Mouse (Mus musculus) granulocyte monocyte progenitor cell, adult 5-6 weeks (primary cell): ENCODE measurements around the gene Rnase9. TPM values are rescaled to one million over a fixed set of nuclear protein-coding genes. Genes with fewer than 3 reads are reported as not detected.
A peak's percentile ranks its signal among the peaks of the same experiment; 100 is the strongest.

Experiments
- ATAC-seq: replicated peaks from 2 replicates; pipeline ENCODE4 v1.8.0; 2016; ENCODE audit warnings: mild to moderate bottlenecking, moderate TSS enrichment, inconsistent platforms; ENCODE audit not compliant: poor library complexity, severe bottlenecking
- total RNA-seq, 2 experiments: library from RNA; stranded (forward) in 1 of 2; stranded (reverse) in 1 of 2; fragments of 200-712, 200-1000 nt in 1 of 2; fragments of >200 nt in 1 of 2; fragmentation: Nextera tagmentation in 1 of 2; gene quantifications; 2 replicates each; pipeline ENCODE4 v1.2.3; 2014 to 2017

Gene Rnase9
- total RNA-seq, 2 experiments from 2014 or later = not detected

GRCm38 (mm10) chr14:50991037-50991436, 50.6 kb downstream of the Rnase9 start:
- 0 out of 2 replicates have a peak, but pooled peaks have one; percentile 12 for ATAC-seq

Other genes with a start within 250 kb of the Rnase9 start
- not detected in 2 replicates for gene Ccnb1ip1, start 234.1 kb downstream of the Rnase9 start, total RNA-seq (2014; fragmentation: Nextera tagmentation)
- not detected in 2 replicates for gene Ccnb1ip1, start 234.1 kb downstream of the Rnase9 start, total RNA-seq (2017)
- 61.2 and 110 TPM in 2 replicates for gene Parp2, start 234.0 kb downstream of the Rnase9 start, total RNA-seq (2014; fragmentation: Nextera tagmentation)
- 85.2 and 92.3 TPM in 2 replicates for gene Parp2, start 234.0 kb downstream of the Rnase9 start, total RNA-seq (2017)
- 41.8 and 54.2 TPM in 2 replicates for gene Tep1, start 171.3 kb downstream of the Rnase9 start, total RNA-seq (2014; fragmentation: Nextera tagmentation)
- gene Tep1, start 171.3 kb downstream of the Rnase9 start, total RNA-seq (2017) = 17.4 and 21.1 TPM in 2 replicates
- 0.17 TPM in 1 of 2 replicates, not detected in the other for gene Klhl33, start 144.4 kb downstream of the Rnase9 start, total RNA-seq (2014; fragmentation: Nextera tagmentation)
- 0.10 and 0.73 TPM in 2 replicates for gene Klhl33, start 144.4 kb downstream of the Rnase9 start, total RNA-seq (2017)
- 77.5 and 111 TPM in 2 replicates for gene Osgep, start 117.0 kb downstream of the Rnase9 start, total RNA-seq (2014; fragmentation: Nextera tagmentation)
- gene Osgep, start 117.0 kb downstream of the Rnase9 start, total RNA-seq (2017) = 110 and 118 TPM in 2 replicates
- 214 and 260 TPM in 2 replicates for gene Apex1, start 116.9 kb downstream of the Rnase9 start, total RNA-seq (2014; fragmentation: Nextera tagmentation)
- gene Apex1, start 116.9 kb downstream of the Rnase9 start, total RNA-seq (2017) = 202 and 229 TPM in 2 replicates
- gene Pip4p1, start 111.0 kb downstream of the Rnase9 start, total RNA-seq (2014; fragmentation: Nextera tagmentation) = 48.4 and 72.7 TPM in 2 replicates
- 20.9 and 25.0 TPM in 2 replicates for gene Pip4p1, start 111.0 kb downstream of the Rnase9 start, total RNA-seq (2017)
- gene Pnp, start 110.8 kb downstream of the Rnase9 start, total RNA-seq (2014; fragmentation: Nextera tagmentation) = 179 and 257 TPM in 2 replicates
- 252 and 259 TPM in 2 replicates for gene Pnp, start 110.8 kb downstream of the Rnase9 start, total RNA-seq (2017)
- gene Gm49342, start 97.4 kb downstream of the Rnase9 start, total RNA-seq (2014; fragmentation: Nextera tagmentation) = not detected in 2 replicates
- 68.4 TPM in 1 of 2 replicates, not detected in the other for gene Gm49342, start 97.4 kb downstream of the Rnase9 start, total RNA-seq (2017)
- gene Pnp2, start 85.9 kb downstream of the Rnase9 start, total RNA-seq (2014; fragmentation: Nextera tagmentation) = 5.4 and 16.2 TPM in 2 replicates
- gene Pnp2, start 85.9 kb downstream of the Rnase9 start, total RNA-seq (2017) = 4.3 and 5.3 TPM in 2 replicates
- not detected in 2 replicates for gene Rnase10, start 34.1 kb downstream of the Rnase9 start, total RNA-seq (2014; fragmentation: Nextera tagmentation)
- 2.5 and 3.2 TPM in 2 replicates for gene Rnase10, start 34.1 kb downstream of the Rnase9 start, total RNA-seq (2017)
- gene Rnase11, start 8.3 kb upstream of the Rnase9 start, total RNA-seq (2014; fragmentation: Nextera tagmentation) = not detected in 2 replicates
- not detected in 2 replicates for gene Rnase11, start 8.3 kb upstream of the Rnase9 start, total RNA-seq (2017)
- 6.2 and 27.0 TPM in 2 replicates for gene Rnase12, start 15.8 kb upstream of the Rnase9 start, total RNA-seq (2014; fragmentation: Nextera tagmentation)
- gene Rnase12, start 15.8 kb upstream of the Rnase9 start, total RNA-seq (2017) = 11.0 and 12.6 TPM in 2 replicates
- not detected in 2 replicates for gene Olfr750, start 32.6 kb upstream of the Rnase9 start, total RNA-seq (2014; fragmentation: Nextera tagmentation)
- not detected in 2 replicates for gene Olfr750, start 32.6 kb upstream of the Rnase9 start, total RNA-seq (2017)
- 1.7 and 6.8 TPM in 2 replicates for gene Rnase4, start 49.2 kb upstream of the Rnase9 start, total RNA-seq (2014; fragmentation: Nextera tagmentation)
- 2.5 and 2.9 TPM in 2 replicates for gene Rnase4, start 49.2 kb upstream of the Rnase9 start, total RNA-seq (2017)
- 0.45 TPM in 1 of 2 replicates, not detected in the other for gene Ang, start 49.3 kb upstream of the Rnase9 start, total RNA-seq (2014; fragmentation: Nextera tagmentation)
- gene Ang, start 49.3 kb upstream of the Rnase9 start, total RNA-seq (2017) = 1.4 and 1.8 TPM in 2 replicates
- not detected in 2 replicates for gene Eddm3b, start 72.6 kb upstream of the Rnase9 start, total RNA-seq (2014; fragmentation: Nextera tagmentation)
- not detected in 2 replicates for gene Eddm3b, start 72.6 kb upstream of the Rnase9 start, total RNA-seq (2017)
- 1.2 and 6.1 TPM in 2 replicates for gene Rnase6, start 82.0 kb upstream of the Rnase9 start, total RNA-seq (2014; fragmentation: Nextera tagmentation)
- gene Rnase6, start 82.0 kb upstream of the Rnase9 start, total RNA-seq (2017) = 8.2 and 10.0 TPM in 2 replicates
- gene Rnase1, start 104.9 kb upstream of the Rnase9 start, total RNA-seq (2014; fragmentation: Nextera tagmentation) = not detected in 2 replicates
- gene Rnase1, start 104.9 kb upstream of the Rnase9 start, total RNA-seq (2017) = not detected in 2 replicates
- not detected in 2 replicates for gene Rnase2b, start 120.4 kb upstream of the Rnase9 start, total RNA-seq (2014; fragmentation: Nextera tagmentation)
- gene Rnase2b, start 120.4 kb upstream of the Rnase9 start, total RNA-seq (2017) = not detected in 2 replicates
- gene Ang2, start 157.3 kb upstream of the Rnase9 start, total RNA-seq (2014; fragmentation: Nextera tagmentation) = not detected in 2 replicates
- gene Ang2, start 157.3 kb upstream of the Rnase9 start, total RNA-seq (2017) = not detected in 2 replicates
- gene Ear14, start 161.5 kb upstream of the Rnase9 start, total RNA-seq (2014; fragmentation: Nextera tagmentation) = not detected in 2 replicates
- not detected in 2 replicates for gene Ear14, start 161.5 kb upstream of the Rnase9 start, total RNA-seq (2017)
- gene Rnase2a, start 214.2 kb upstream of the Rnase9 start, total RNA-seq (2014; fragmentation: Nextera tagmentation) = not detected in 2 replicates
- gene Rnase2a, start 214.2 kb upstream of the Rnase9 start, total RNA-seq (2017) = not detected in 2 replicates